15 mouse cellular contexts compared by ENCODE assay signal in the genomic region with DNA sequence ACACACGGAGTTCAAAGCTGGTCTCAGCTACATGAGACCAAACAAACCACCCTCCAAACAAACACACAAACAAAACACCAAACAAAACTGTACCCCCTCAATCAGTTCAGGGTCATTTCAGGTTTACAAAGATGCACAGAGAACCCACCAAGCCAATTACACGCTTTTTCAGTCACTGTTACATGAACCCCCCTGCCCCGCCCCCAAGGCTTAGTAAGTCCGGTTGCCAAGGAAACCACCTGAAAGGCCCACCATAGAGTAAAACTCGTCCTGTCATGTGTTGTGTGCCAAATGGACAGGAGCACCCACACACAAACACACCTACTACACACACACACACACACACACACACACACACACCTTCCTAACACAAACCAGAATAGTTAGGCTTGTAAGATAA. TPM values are rescaled to one million over a fixed set of nuclear protein-coding genes. Genes with fewer than 3 reads are reported as not detected.
A peak's percentile ranks its signal among the peaks of the same experiment; 100 is the strongest.
DNase-seq lines count a peak whose midpoint lies in the region; ATAC-seq lines count a peak whose summit lies in the region.
"Had no signal": no experiment of that assay in that cellular context is flagged by ENCODE, and none has a peak within 500 bp of the region (broad histone marks: within the 10 kb centered on the region; RNA-seq: fewer than 3 reads in every experiment).

No protein-coding gene starts in this region.

- H3K36me3 ChIP-seq in hindbrain, embryonic 11.5 days (ENCODE audit: control insufficient read depth, insufficient read depth, low read length), result no peaks in the 10 kb centered on the region
- H3K36me3 ChIP-seq in hindbrain, embryonic 14.5 days (replicated peaks; ENCODE audit: control insufficient read depth, insufficient read depth), result 0 out of 2 replicates have a peak, but pooled peaks cover 5% of the 10 kb centered on the region
- no peaks in the 10 kb centered on the region; the same call in 1 of the 2 replicates for H3K36me3 ChIP-seq in embryonic facial prominence, embryonic 11.5 days (replicated peaks; ENCODE audit: control insufficient read depth, insufficient read depth, low read depth, low read length)
- H3K36me3 ChIP-seq in midbrain, embryonic 13.5 days, result peaks cover 9% of the 10 kb centered on the region

- no peak overlapping the region for H3K4me2 ChIP-seq in hindbrain, embryonic 11.5 days (replicated peaks; ENCODE audit: low read depth, low read length)
- H3K4me2 ChIP-seq in hindbrain, embryonic 14.5 days (replicated peaks), result no peak overlapping the region
- H3K4me2 ChIP-seq in embryonic facial prominence, embryonic 11.5 days (ENCODE audit: low read depth, low read length), result no peak overlapping the region
- H3K4me2 ChIP-seq in midbrain, embryonic 13.5 days (replicated peaks), result 0 out of 2 replicates have a peak overlapping the region, but pooled peaks have one; percentile 9
- H3K4me2 ChIP-seq: limb, embryonic 13.5 days had no signal

- no peaks in the 10 kb centered on the region for H3K9me3 ChIP-seq in hindbrain, embryonic 11.5 days (ENCODE audit: control insufficient read depth, low read length)
- no peaks in the 10 kb centered on the region for H3K9me3 ChIP-seq in hindbrain, embryonic 14.5 days (ENCODE audit: control insufficient read depth, low read length)
- H3K9me3 ChIP-seq in embryonic facial prominence, embryonic 11.5 days (replicated peaks; ENCODE audit: control insufficient read depth, low read length), result no peaks in the 10 kb centered on the region
- no peaks in the 10 kb centered on the region for H3K9me3 ChIP-seq in midbrain, embryonic 13.5 days
- H3K9me3 ChIP-seq: limb, embryonic 13.5 days had no signal

- ATAC-seq in hindbrain, embryonic 11.5 days (ENCODE audit: low FRiP score), result no peak
- no peak for ATAC-seq in hindbrain, embryonic 14.5 days (ENCODE audit: low FRiP score)
- ATAC-seq in embryonic facial prominence, embryonic 11.5 days (replicated peaks; ENCODE audit: insufficient number of reproducible peaks, low FRiP score, low TSS enrichment, low read depth), result no peak
- ATAC-seq in midbrain, embryonic 13.5 days, result peak; percentile 62; the same call in 1 of the 2 replicates

- WGBS in hindbrain, embryonic 11.5 days, result 35% methylated on average over 5 of the region's 5 CpGs
- WGBS in hindbrain, embryonic 14.5 days, result 24% methylated on average over 5 of the region's 5 CpGs
- WGBS in embryonic facial prominence, embryonic 11.5 days, result 38% methylated on average over 5 of the region's 5 CpGs
- 30% methylated on average over 5 of the region's 5 CpGs for WGBS in midbrain, embryonic 13.5 days

- H3K27me3 ChIP-seq in hindbrain, embryonic 11.5 days (ENCODE audit: control insufficient read depth, insufficient read depth, low read length), result peaks cover 4% of the 10 kb centered on the region; the same call in 1 of the 2 replicates
- H3K27me3 ChIP-seq in hindbrain, embryonic 14.5 days (ENCODE audit: control insufficient read depth, insufficient read depth, low read length), result no peaks in the 10 kb centered on the region
- H3K27me3 ChIP-seq in embryonic facial prominence, embryonic 11.5 days (ENCODE audit: control insufficient read depth, insufficient read depth, low read length), result no peaks in the 10 kb centered on the region
- H3K27me3 ChIP-seq in midbrain, embryonic 13.5 days, result peaks cover 10% of the 10 kb centered on the region; the same call in 1 of the 2 replicates
- H3K27me3 ChIP-seq: limb, embryonic 13.5 days had no signal

- H3K9ac ChIP-seq in hindbrain, embryonic 11.5 days (ENCODE audit: low read depth, low read length), result no peak overlapping the region
- no peak overlapping the region for H3K9ac ChIP-seq in hindbrain, embryonic 14.5 days
- H3K9ac ChIP-seq in embryonic facial prominence, embryonic 11.5 days (replicated peaks; ENCODE audit: low read length), result no peak overlapping the region
- no peak overlapping the region for H3K9ac ChIP-seq in midbrain, embryonic 13.5 days (replicated peaks)
- H3K9ac ChIP-seq: limb, embryonic 13.5 days; liver, embryonic 14.5 days had no signal

- H3K4me1 ChIP-seq in hindbrain, embryonic 11.5 days (replicated peaks; ENCODE audit: control insufficient read depth, insufficient read depth, low read length), result no peaks in the 10 kb centered on the region; the same call in 1 of the 2 replicates
- peaks cover 25% of the 10 kb centered on the region for H3K4me1 ChIP-seq in hindbrain, embryonic 14.5 days (replicated peaks; ENCODE audit: control insufficient read depth, insufficient read depth, low read length)
- H3K4me1 ChIP-seq in embryonic facial prominence, embryonic 11.5 days (ENCODE audit: control insufficient read depth, insufficient read depth, low read length), result no peaks in the 10 kb centered on the region
- H3K4me1 ChIP-seq in midbrain, embryonic 13.5 days (replicated peaks), result peaks cover 30% of the 10 kb centered on the region

- H3K27ac ChIP-seq in hindbrain, embryonic 11.5 days (ENCODE audit: low read depth, low read length), result no peak overlapping the region
- no peak overlapping the region for H3K27ac ChIP-seq in hindbrain, embryonic 14.5 days
- no peak overlapping the region for H3K27ac ChIP-seq in embryonic facial prominence, embryonic 11.5 days (replicated peaks; ENCODE audit: low read depth, low read length)
- no peak overlapping the region for H3K27ac ChIP-seq in midbrain, embryonic 13.5 days
- H3K27ac ChIP-seq: heart, adult 2 months; limb, embryonic 13.5 days; liver, embryonic 14.5 days had no signal

- H3K4me3 ChIP-seq in hindbrain, embryonic 11.5 days (ENCODE audit: low read depth, low read length), result no peak overlapping the region
- no peak overlapping the region for H3K4me3 ChIP-seq in hindbrain, embryonic 14.5 days (replicated peaks; ENCODE audit: low read length)
- H3K4me3 ChIP-seq in embryonic facial prominence, embryonic 11.5 days (ENCODE audit: low read depth, low read length), result no peak overlapping the region
- no peak overlapping the region for H3K4me3 ChIP-seq in midbrain, embryonic 13.5 days (replicated peaks)
- H3K4me3 ChIP-seq: heart, adult 2 months; limb, embryonic 13.5 days had no signal

- peak; percentile 68 for DNase-seq in hindbrain, embryonic 11.5 days (ENCODE audit: low spot score)
- DNase-seq in hindbrain, embryonic 14.5 days (ENCODE audit: low spot score), result no peak
- DNase-seq in embryo, embryonic 10.5 days (ENCODE audit: low spot score), result peak; percentile 79
- peak; percentile 70 for DNase-seq in embryonic facial prominence, embryonic 11.5 days (ENCODE audit: low spot score)
- no peak for DNase-seq in layer of hippocampus, postnatal 14 days (ENCODE audit: low spot score in 2 of 2)
- DNase-seq in layer of hippocampus, adult 8-10 months (ENCODE audit: low spot score in 2 of 2), result no peak
- DNase-seq: cerebellum, postnatal 14 days; gastrocnemius, postnatal 10 days; heart, adult 2 months; kidney, adult 2 months; kidney, postnatal 14 days; right cerebral cortex, postnatal 14 days had no signal

RNA-seq across cellular contexts. Expression of gene H2afy2, which starts 18.4 kb away (rescaled TPM):
- polyA plus RNA-seq in hindbrain, embryonic 11.5 days (2014; fragmentation: Nextera tagmentation; extraction: Ambion mirVana), result 235 and 259 TPM in 2 replicates
- polyA plus RNA-seq in hindbrain, embryonic 14.5 days (2014; fragmentation: Nextera tagmentation; extraction: Ambion mirVana), result 202 and 203 TPM in 2 replicates
- 319 and 335 TPM in 2 replicates for polyA plus RNA-seq in embryonic facial prominence, embryonic 11.5 days (2014; fragmentation: Nextera tagmentation; extraction: Ambion mirVana)
- polyA plus RNA-seq in midbrain, embryonic 13.5 days (2015; fragmentation: Nextera tagmentation; extraction: Ambion mirVana), result 350 and 366 TPM in 2 replicates
- total RNA-seq in layer of hippocampus, postnatal 14 days (2021), result 10 to 100 TPM; 20.2 to 23.4 TPM
- 10 to 100 TPM; 12.5 to 15.2 (median 13.3) TPM for total RNA-seq in layer of hippocampus, adult 8-10 months (2022)

RNA-seq across cellular contexts. Expression of gene Aifm2, which starts 50.5 kb away (rescaled TPM):
- 5.0 and 6.1 TPM in 2 replicates for polyA plus RNA-seq in hindbrain, embryonic 11.5 days (2014; fragmentation: Nextera tagmentation; extraction: Ambion mirVana)
- polyA plus RNA-seq in hindbrain, embryonic 14.5 days (2014; fragmentation: Nextera tagmentation; extraction: Ambion mirVana), result 11.9 and 12.3 TPM in 2 replicates
- 8.2 and 8.6 TPM in 2 replicates for polyA plus RNA-seq in embryonic facial prominence, embryonic 11.5 days (2014; fragmentation: Nextera tagmentation; extraction: Ambion mirVana)
- 4.9 and 6.5 TPM in 2 replicates for polyA plus RNA-seq in midbrain, embryonic 13.5 days (2015; fragmentation: Nextera tagmentation; extraction: Ambion mirVana)
- total RNA-seq in layer of hippocampus, postnatal 14 days (2021), result 1 to 10 TPM; 5.2 to 5.6 TPM
- 10 to 100 TPM in 1 of 4 experiments, 1 to 10 TPM in 3; 9.4 to 11.2 (median 9.4) TPM for total RNA-seq in layer of hippocampus, adult 8-10 months (2022)

Comparison
In these comparisons a context has a peak if more than half of its experiments do, and no peak if none do; other contexts are left out.
1. DNase-seq: peak in hindbrain, embryonic 11.5 days (single experiment), embryo, embryonic 10.5 days (single experiment) and embryonic facial prominence, embryonic 11.5 days (single experiment); none in hindbrain, embryonic 14.5 days (single experiment), layer of hippocampus, postnatal 14 days (0 of 2) and layer of hippocampus, adult 8-10 months (0 of 2).